Mouse (Mus musculus) megakaryocyte, adult 5-6 weeks (primary cell): ENCODE data around the gene Tsku. TPM values are rescaled to one million over a fixed set of nuclear protein-coding genes. Genes with fewer than 3 reads are reported as not detected.

ENCODE experiments used
- ATAC-seq: 2 replicates; pipeline ENCODE4 v1.8.0; 2016; ENCODE audit warnings: mild to moderate bottlenecking, inconsistent platforms; ENCODE audit not compliant: poor library complexity, severe bottlenecking
- total RNA-seq, 2 experiments: library from RNA; stranded (forward) in 1 of 2; stranded (reverse) in 1 of 2; fragments of 153-499, 151-499 nt in 1 of 2; fragments of 221-1000, 200-1000 nt in 1 of 2; gene quantifications; 2 replicates each; pipeline versions ENCODE4 v1.2.3 to v1.2.4; 2015 to 2017

Gene Tsku
- not detected in 2 replicates for total RNA-seq (2015)
- 0.07 and 0.37 TPM in 2 replicates for total RNA-seq (2017)

- ATAC-seq: 0 out of 2 replicates have a peak, but pooled peaks have one; percentile 28
Measured at GRCm38 (mm10) chr7:98361063-98361652, at the start of gene Tsku. Tsku (minus strand) TSS chr7:98361328.

GRCm38 (mm10) chr7:98407615-98408014 lies 46.5 kb upstream of the Tsku start:
- ATAC-seq: peak; percentile 64

GRCm38 (mm10) chr7:98403996-98404395 lies 42.9 kb upstream of the Tsku start:
- ATAC-seq: no peak

GRCm38 (mm10) chr7:98402582-98403574 lies 41.8 kb upstream of the Tsku start:
- no peak for ATAC-seq

GRCm38 (mm10) chr7:98392466-98393201 lies 31.5 kb upstream of the Tsku start:
- no peak for ATAC-seq

GRCm38 (mm10) chr7:98391351-98391936 lies 30.3 kb upstream of the Tsku start:
- no peak for ATAC-seq

GRCm38 (mm10) chr7:98390486-98390885 lies 29.4 kb upstream of the Tsku start:
- no peak for ATAC-seq

- no peak for ATAC-seq
Measured at GRCm38 (mm10) chr7:98389656-98390055, 28.5 kb upstream of the Tsku start.

- no peak for ATAC-seq
Measured at GRCm38 (mm10) chr7:98388881-98389501, 27.9 kb upstream of the Tsku start.

- ATAC-seq: no peak
Measured at GRCm38 (mm10) chr7:98387201-98387600, 26.1 kb upstream of the Tsku start.

GRCm38 (mm10) chr7:98385168-98385567 lies 24.0 kb upstream of the Tsku start:
- no peak for ATAC-seq

GRCm38 (mm10) chr7:98383337-98383736 lies 22.2 kb upstream of the Tsku start:
- no peak for ATAC-seq

GRCm38 (mm10) chr7:98382784-98383183 lies 21.7 kb upstream of the Tsku start:
- ATAC-seq: no peak

- no peak for ATAC-seq
Measured at GRCm38 (mm10) chr7:98380224-98380925, 19.2 kb upstream of the Tsku start.

GRCm38 (mm10) chr7:98379232-98379631 lies 18.1 kb upstream of the Tsku start:
- no peak for ATAC-seq

GRCm38 (mm10) chr7:98377257-98377656 lies 16.1 kb upstream of the Tsku start:
- ATAC-seq: no peak

- ATAC-seq: no peak
Measured at GRCm38 (mm10) chr7:98371161-98371560, 10.0 kb upstream of the Tsku start.

- ATAC-seq: no peak
Measured at GRCm38 (mm10) chr7:98369762-98370369, 8.7 kb upstream of the Tsku start.

- ATAC-seq: no peak
Measured at GRCm38 (mm10) chr7:98361662-98362061, 534 bp upstream of the Tsku start.
